Mouse (Mus musculus) bone marrow macrophage, adult 2 months (primary cell): Measurements from ENCODE around the gene Cish.

Source experiments
- CTCF ChIP-seq: IDR thresholded peaks from 2 replicates; pipeline ENCODE4 v1.5.1; 2012; ENCODE audit warnings: low read depth, mild to moderate bottlenecking, low read length, moderate library complexity
- POLR2A ChIP-seq: IDR thresholded peaks from 2 replicates; pipeline ENCODE4 v1.6.1; 2012; ENCODE audit warnings: mild to moderate bottlenecking, low read depth, low read length, borderline replicate concordance

- no peak for TF ChIP-seq CTCF
- no peak for TF ChIP-seq POLR2A
These were observed 3.0 kb downstream of the Cish start for GRCm38 (mm10) chr9:107298876-107299275.
